ENCODE assay signal across 8 mouse cellular contexts in the genomic region with DNA sequence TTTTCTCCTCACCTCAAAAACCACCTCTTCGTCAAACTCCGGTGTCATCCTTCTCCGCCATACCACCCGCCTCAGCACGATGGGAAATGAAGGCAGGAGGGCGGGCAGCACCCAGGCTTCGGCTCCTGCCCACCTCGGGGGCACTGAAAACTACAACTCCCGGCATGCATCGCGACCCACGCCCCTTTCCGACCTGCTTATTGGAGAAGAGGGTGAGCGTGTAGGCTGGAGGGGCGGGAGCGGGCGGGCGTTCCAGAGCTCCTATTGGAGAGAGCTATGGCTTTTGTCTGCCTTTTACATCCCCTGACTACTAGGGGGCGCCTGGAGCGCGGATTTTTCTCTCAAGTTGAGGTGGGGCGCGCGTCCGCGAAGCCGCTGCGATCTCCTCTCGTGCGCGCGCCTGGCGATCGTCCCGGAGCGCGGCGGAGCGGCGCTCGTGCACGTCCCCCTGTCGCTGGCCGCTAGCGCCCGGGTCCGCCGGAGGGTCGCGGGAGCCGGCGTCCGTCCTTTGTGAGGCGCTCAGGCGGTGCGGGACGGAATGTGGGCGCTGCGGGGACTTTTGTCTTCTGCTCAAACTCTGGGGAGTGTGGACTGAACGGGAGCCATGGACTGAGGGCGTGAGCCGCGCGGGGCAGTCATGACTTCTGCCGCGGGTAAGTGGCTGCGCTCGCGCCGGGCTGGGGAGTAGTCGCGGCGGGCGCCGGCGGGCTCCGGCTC. TPM values are rescaled to one million over a fixed set of nuclear protein-coding genes. Genes with fewer than 3 reads are reported as not detected.
DNase-seq lines count a peak whose midpoint lies in the region; ATAC-seq and TF ChIP-seq lines count a peak whose summit lies in the region.

A gene (minus strand): TSS at position 160 of the 717 bp plus-strand sequence.
A gene (plus strand): TSS at position 344 of the 717 bp plus-strand sequence.

- no peaks in the 10 kb centered on the region for H3K27me3 ChIP-seq in MEL (ENCODE audit: control insufficient read depth in 1 of 2, insufficient read depth in 2 of 2, low read length in 2 of 2)
- H3K27me3 ChIP-seq in cerebellum, adult 2 months (ENCODE audit: control insufficient read depth, insufficient read depth, low read length): no peaks in the 10 kb centered on the region
- no peaks in the 10 kb centered on the region for H3K27me3 ChIP-seq in forebrain, postnatal 0 days (ENCODE audit: insufficient read depth, low read length)
- H3K27me3 ChIP-seq in lung, embryonic 15.5 days: no peaks in the 10 kb centered on the region

- DNase-seq in MEL (ENCODE audit: low read depth, low spot score): peak; percentile 99
- DNase-seq in cerebellum, adult 2 months: peak; percentile 99
- DNase-seq in forebrain, postnatal 0 days: peak; percentile 100
- DNase-seq in heart, postnatal 4 days: peak; percentile 99
- DNase-seq in layer of hippocampus, adult 8-10 months (ENCODE audit: low spot score in 2 of 2): peak; percentile 98 to 99
- peak; percentile 97 for DNase-seq in ovary, adult 18-20 months (ENCODE audit: low spot score)
- DNase-seq in thymus, postnatal 0 days (ENCODE audit: low spot score): peak; percentile 100

- peak within 1 kb of the TSS; percentile 49; the same call in 1 of the 2 replicates for H3K27ac ChIP-seq in MEL (ENCODE audit: control insufficient read depth, low read depth, low read length)
- H3K27ac ChIP-seq in cerebellum, adult 2 months (ENCODE audit: insufficient read depth, low read length): peak within 1 kb of the TSS; percentile 40
- H3K27ac ChIP-seq in forebrain, postnatal 0 days (ENCODE audit: low read depth, low read length): peak within 1 kb of the TSS; percentile 80
- H3K27ac ChIP-seq in lung, embryonic 15.5 days: peak within 1 kb of the TSS; percentile 41

- peaks cover 23% of the 10 kb centered on the region for H3K79me2 ChIP-seq in MEL (ENCODE audit: control insufficient read depth, insufficient read depth, low read length, poor library complexity)

- no peak for TF ChIP-seq EP300 in MEL (IDR thresholded peaks at IDR 0.05; ENCODE audit: low read depth in 1 of 2, low read length in 2 of 2)

- peaks cover 0 to 24% of the 10 kb centered on the region in 2 experiments; a peak in 2 of 4 replicates for H3K36me3 ChIP-seq in MEL (ENCODE audit: control insufficient read depth in 1 of 2, insufficient read depth in 2 of 2, low read length in 2 of 2)
- H3K36me3 ChIP-seq in forebrain, postnatal 0 days (ENCODE audit: insufficient read depth): no peaks in the 10 kb centered on the region; the same call in 1 of the 2 replicates
- H3K36me3 ChIP-seq in lung, embryonic 15.5 days: no peaks in the 10 kb centered on the region

- TF ChIP-seq RAD21 in MEL (IDR thresholded peaks at IDR 0.05; ENCODE audit: low read depth, low read length): peak; percentile 76

- peak in 2 of 3 experiments; percentile 71 to 83; a peak in 5 of 6 replicates for TF ChIP-seq CTCF in MEL (IDR thresholded peaks at IDR 0.05 in 2 of 3, conservative IDR thresholded peaks at IDR 0.05 in 1 of 3; ENCODE audit: control insufficient read depth in 1 of 3, insufficient read depth in 1 of 3, low read depth in 2 of 3, low read length in 3 of 3, poor library complexity in 1 of 3, severe bottlenecking in 1 of 3)
- peak; percentile 60; the same call in 1 of the 2 replicates for TF ChIP-seq CTCF in cerebellum, adult 2 months (IDR thresholded peaks at IDR 0.05; ENCODE audit: borderline replicate concordance, insufficient read depth, low read depth, low read length)
- peak; percentile 79 for TF ChIP-seq CTCF in forebrain, postnatal 0 days (IDR thresholded peaks at IDR 0.05; ENCODE audit: low read depth)

- TF ChIP-seq POLR2A in MEL (IDR thresholded peaks at IDR 0.05; ENCODE audit: control insufficient read depth in 1 of 2, insufficient read depth in 1 of 2, low read depth in 1 of 2, low read length in 2 of 2, poor library complexity in 1 of 2): peak; percentile 74 to 75
- peak; percentile 44; the same call in 1 of the 2 replicates for TF ChIP-seq POLR2A in cerebellum, adult 2 months (IDR thresholded peaks at IDR 0.05; ENCODE audit: borderline replicate concordance, insufficient read depth, low read length)

- peak within 1 kb of the TSS; percentile 98 for H3K9ac ChIP-seq in MEL (ENCODE audit: control insufficient read depth, low read depth, low read length, poor library complexity, severe bottlenecking)
- H3K9ac ChIP-seq in forebrain, postnatal 0 days: peak within 1 kb of the TSS; percentile 89
- H3K9ac ChIP-seq in lung, embryonic 15.5 days: peak within 1 kb of the TSS; percentile 86

- H3K4me3 ChIP-seq in MEL (ENCODE audit: control insufficient read depth in 1 of 2, insufficient read depth in 1 of 2, low read depth in 2 of 2, low read length in 2 of 2): peak within 1 kb of the TSS; percentile 95 to 97
- H3K4me3 ChIP-seq in cerebellum, adult 2 months (replicated peaks; ENCODE audit: insufficient read depth, low read depth, low read length): peak within 1 kb of the TSS; percentile 88
- peak within 1 kb of the TSS; percentile 70 for H3K4me3 ChIP-seq in forebrain, postnatal 0 days (ENCODE audit: low read depth, low read length)
- H3K4me3 ChIP-seq in lung, embryonic 15.5 days: peak within 1 kb of the TSS; percentile 79

- under 1% methylated on average over 77 of the region's 77 CpGs for WGBS in cerebellum, adult 2 months
- WGBS in forebrain, postnatal 0 days: 1% methylated on average over 77 of the region's 77 CpGs
- under 1% methylated on average over 77 of the region's 77 CpGs for WGBS in lung, embryonic 15.5 days

- peaks cover 11 to 12% of the 10 kb centered on the region in 2 experiments for H3K4me1 ChIP-seq in MEL (ENCODE audit: control insufficient read depth in 1 of 2, insufficient read depth in 2 of 2, low read length in 2 of 2)
- peaks cover 3% of the 10 kb centered on the region; the same call in 1 of the 2 replicates for H3K4me1 ChIP-seq in cerebellum, adult 2 months (ENCODE audit: control insufficient read depth, insufficient read depth, low read length)
- peaks cover 18% of the 10 kb centered on the region for H3K4me1 ChIP-seq in forebrain, postnatal 0 days (ENCODE audit: insufficient read depth)
- H3K4me1 ChIP-seq in lung, embryonic 15.5 days: peaks cover 23% of the 10 kb centered on the region

- H3K9me3 ChIP-seq in MEL (replicated peaks; ENCODE audit: insufficient read depth, low read length): no peaks in the 10 kb centered on the region
- H3K9me3 ChIP-seq in forebrain, postnatal 0 days (ENCODE audit: low read length): no peaks in the 10 kb centered on the region
- no peaks in the 10 kb centered on the region for H3K9me3 ChIP-seq in lung, embryonic 15.5 days

- ATAC-seq in forebrain, postnatal 0 days: peak; percentile 99
- ATAC-seq in lung, embryonic 15.5 days (ENCODE audit: borderline replicate concordance, extremely low read depth, low FRiP score, low TSS enrichment): peak; percentile 99

- H3K4me2 ChIP-seq in forebrain, postnatal 0 days (ENCODE audit: low read depth): peak within 1 kb of the TSS; percentile 95
- H3K4me2 ChIP-seq in lung, embryonic 15.5 days: peak within 1 kb of the TSS; percentile 78

TF ChIP-seq in MEL, 35 proteins besides CTCF, POLR2A, EP300 and RAD21 (continues in another document):
- TF ChIP-seq ZMIZ1 (IDR thresholded peaks at IDR 0.05; ENCODE audit: low read depth, low read length) (peak; percentile 53; the same call in 1 of the 2 replicates), TAL1 (IDR thresholded peaks at IDR 0.05; ENCODE audit: low read length) (no peak), ZC3H11A (IDR thresholded peaks at IDR 0.05; ENCODE audit: low read depth, low read length) (peak; percentile 58), MYB (IDR thresholded peaks at IDR 0.05; ENCODE audit: low read depth, low read length) (no peak), ETS1 (IDR thresholded peaks at IDR 0.05; ENCODE audit: low read depth, low read length) (no peak), USF1 (IDR thresholded peaks at IDR 0.05; ENCODE audit: low read depth, low read length) (peak; percentile 43), NELFE (IDR thresholded peaks at IDR 0.05; ENCODE audit: low read depth, low read length) (peak; percentile 70), UBTF (IDR thresholded peaks at IDR 0.05; ENCODE audit: borderline replicate concordance, insufficient read depth, low read depth, low read length) (peak; percentile 69; the same call in 1 of the 2 replicates), MXI1 (IDR thresholded peaks at IDR 0.05; ENCODE audit: low read depth, low read length) (peak; percentile 55), POLR2AphosphoS2 (IDR thresholded peaks at IDR 0.05; ENCODE audit: low read length) (peak; percentile 38; the same call in 1 of the 2 replicates), POLR2AphosphoS5 (IDR thresholded peaks at IDR 0.05; ENCODE audit: borderline replicate concordance, low read depth, low read length) (no peak), ELF1 (IDR thresholded peaks at IDR 0.05; ENCODE audit: low read depth, low read length) (no peak), SMC3 (IDR thresholded peaks at IDR 0.05; ENCODE audit: low read depth, low read length) (peak; percentile 66)

RNA-seq across cellular contexts. Expression of the first gene that starts in this region (rescaled TPM):
- total RNA-seq in MEL (2012; rRNA removed): 9.5 and 12.6 TPM in 2 replicates
- 10 to 100 TPM in 1 of 2 experiments, not detected in 1; 13.5 TPM for polyA plus RNA-seq in MEL (2012; ENCODE audit: insufficient read depth in 1 of 2, insufficient read length in 2 of 2, low read depth in 1 of 2, low replicate concordance in 2 of 2, missing spikeins in 1 of 2)
- 25.7 and 26.8 TPM in 2 replicates for polyA plus RNA-seq in cerebellum, adult 2 months (2012; rRNA removed)
- total RNA-seq in forebrain, postnatal 0 days (2014; rRNA removed): 65.9 and 66.0 TPM in 2 replicates
- polyA plus RNA-seq in forebrain, postnatal 0 days (2015; fragmentation: Nextera tagmentation; extraction: Ambion mirVana): 37.5 and 40.1 TPM in 2 replicates
- total RNA-seq in heart, postnatal 4 days (2021): 10 to 100 TPM; 45.3 to 46.4 TPM
- total RNA-seq in layer of hippocampus, adult 8-10 months (2022): 10 to 100 TPM; 58.6 to 84.9 (median 69.7) TPM
- 27.8 TPM in 2 replicates for polyA plus RNA-seq in lung, embryonic 15.5 days (2015; fragmentation: Nextera tagmentation; extraction: Ambion mirVana)
- polyA plus RNA-seq in thymus, postnatal 0 days (2015; fragmentation: Nextera tagmentation; extraction: Ambion mirVana): 15.5 and 18.8 TPM in 2 replicates

RNA-seq across cellular contexts. Expression of the second gene that starts in this region (rescaled TPM):
- total RNA-seq in MEL (2012; rRNA removed): 1.2 and 1.4 TPM in 2 replicates
- 1 to 10 TPM in 1 of 2 experiments, not detected in 1; 2.8 TPM for polyA plus RNA-seq in MEL (2012; ENCODE audit: insufficient read depth in 1 of 2, insufficient read length in 2 of 2, low read depth in 1 of 2, low replicate concordance in 2 of 2, missing spikeins in 1 of 2)
- polyA plus RNA-seq in cerebellum, adult 2 months (2012; rRNA removed): 5.4 and 6.0 TPM in 2 replicates
- 2.2 and 3.6 TPM in 2 replicates for total RNA-seq in forebrain, postnatal 0 days (2014; rRNA removed)
- polyA plus RNA-seq in forebrain, postnatal 0 days (2015; fragmentation: Nextera tagmentation; extraction: Ambion mirVana): 0.63 and 1.5 TPM in 2 replicates
- 1 to 10 TPM; 5.5 to 6.1 TPM for total RNA-seq in heart, postnatal 4 days (2021)
- 10 to 100 TPM in 2 of 4 experiments, 1 to 10 TPM in 2; 7.7 to 12.2 (median 10.2) TPM for total RNA-seq in layer of hippocampus, adult 8-10 months (2022)
- polyA plus RNA-seq in lung, embryonic 15.5 days (2015; fragmentation: Nextera tagmentation; extraction: Ambion mirVana): 3.1 and 3.2 TPM in 2 replicates
- polyA plus RNA-seq in thymus, postnatal 0 days (2015; fragmentation: Nextera tagmentation; extraction: Ambion mirVana): 1.5 and 1.7 TPM in 2 replicates

Comparison
In these comparisons a context has a peak if more than half of its experiments do, and no peak if none do; other contexts are left out.
1. Peak in every context shown above with its lines: DNase-seq, ATAC-seq, H3K4me3 ChIP-seq and H3K27ac ChIP-seq.